ENCODE assay signal across 8 mouse cellular contexts in the genomic region with DNA sequence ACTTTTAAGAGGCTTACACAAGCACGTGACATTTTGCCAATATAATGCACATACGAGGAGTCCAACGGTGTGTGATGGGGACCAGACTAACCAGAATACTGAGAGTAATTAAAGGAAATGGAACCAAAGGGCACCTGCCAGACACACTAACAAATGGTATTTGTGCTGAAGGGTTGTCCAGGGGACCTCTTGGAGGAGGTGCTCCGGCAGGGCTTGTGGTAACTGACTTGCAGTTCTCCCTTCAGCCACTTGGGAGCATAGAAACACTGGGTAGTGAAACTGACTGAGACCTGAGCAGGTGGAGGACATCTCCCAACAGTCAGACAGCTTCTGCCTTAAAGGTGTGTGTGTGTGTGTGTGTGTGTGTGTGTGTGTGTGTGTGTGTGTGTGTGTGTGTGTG.
A peak's percentile ranks its signal among the peaks of the same experiment; 100 is the strongest.
DNase-seq lines count a peak whose midpoint lies in the region; ATAC-seq and TF ChIP-seq lines count a peak whose summit lies in the region.

No protein-coding gene starts in this region.

- H3K36me3 ChIP-seq in heart, embryonic 10.5 days = no peaks in the 10 kb centered on the region
- no peaks in the 10 kb centered on the region for H3K36me3 ChIP-seq in intestine, postnatal 0 days (ENCODE audit: control insufficient read depth, insufficient read depth)
- no peaks in the 10 kb centered on the region for H3K36me3 ChIP-seq in midbrain, embryonic 13.5 days

- H3K9me3 ChIP-seq in heart, embryonic 10.5 days = no peaks in the 10 kb centered on the region
- no peaks in the 10 kb centered on the region for H3K9me3 ChIP-seq in intestine, postnatal 0 days (ENCODE audit: control insufficient read depth)
- no peaks in the 10 kb centered on the region for H3K9me3 ChIP-seq in midbrain, embryonic 13.5 days

- no peak overlapping the region for H3K4me3 ChIP-seq in heart, embryonic 10.5 days
- no peak overlapping the region for H3K4me3 ChIP-seq in intestine, postnatal 0 days (ENCODE audit: low read depth, low read length)
- no peak overlapping the region for H3K4me3 ChIP-seq in midbrain, embryonic 13.5 days (replicated peaks)

- peaks cover 13% of the 10 kb centered on the region for H3K4me1 ChIP-seq in heart, embryonic 10.5 days
- no peaks in the 10 kb centered on the region for H3K4me1 ChIP-seq in intestine, postnatal 0 days (replicated peaks; ENCODE audit: control insufficient read depth, insufficient read depth, low read length)
- H3K4me1 ChIP-seq in midbrain, embryonic 13.5 days (replicated peaks) = peaks cover 33% of the 10 kb centered on the region

- no peaks in the 10 kb centered on the region for H3K27me3 ChIP-seq in heart, embryonic 10.5 days (ENCODE audit: insufficient read depth, poor library complexity, severe bottlenecking)
- no peaks in the 10 kb centered on the region for H3K27me3 ChIP-seq in intestine, postnatal 0 days (replicated peaks; ENCODE audit: control insufficient read depth, insufficient read depth, low read length)
- H3K27me3 ChIP-seq in midbrain, embryonic 13.5 days = no peaks in the 10 kb centered on the region

- DNase-seq in heart, adult 11 months = peak; percentile 97
- no peak for DNase-seq in heart, embryonic 10.5 days (ENCODE audit: low spot score)
- peak; percentile 19 for DNase-seq in gonadal fat pad, adult 2 months (ENCODE audit: low read depth)
- DNase-seq in left cerebral cortex, postnatal 36 days (ENCODE audit: low spot score in 2 of 2) = peak; percentile 46 to 52
- DNase-seq in spleen, postnatal 14 days (ENCODE audit: low spot score in 2 of 2) = peak; percentile 19 to 57

- no peak overlapping the region for H3K9ac ChIP-seq in intestine, postnatal 0 days (ENCODE audit: low read depth, low read length)
- H3K9ac ChIP-seq in midbrain, embryonic 13.5 days (replicated peaks) = no peak overlapping the region

- H3K4me2 ChIP-seq in intestine, postnatal 0 days (replicated peaks; ENCODE audit: low read depth) = no peak overlapping the region
- H3K4me2 ChIP-seq in midbrain, embryonic 13.5 days (replicated peaks) = peak overlapping the region; percentile 19; the same call in 1 of the 2 replicates

- no peak overlapping the region for H3K27ac ChIP-seq in heart, embryonic 10.5 days
- no peak overlapping the region for H3K27ac ChIP-seq in intestine, postnatal 0 days (ENCODE audit: low read depth, low read length)
- H3K27ac ChIP-seq in midbrain, embryonic 13.5 days = 0 out of 2 replicates have a peak overlapping the region, but pooled peaks have one; percentile 11

- 25% methylated on average over 4 of the region's 4 CpGs for WGBS in heart, embryonic 10.5 days
- 13% methylated on average over 4 of the region's 4 CpGs for WGBS in intestine, postnatal 0 days
- WGBS in midbrain, embryonic 13.5 days = 19% methylated on average over 4 of the region's 4 CpGs

- peak; percentile 96 for ATAC-seq in common myeloid progenitor, adult 5-6 weeks (replicated peaks; ENCODE audit: low read depth, poor library complexity, severe bottlenecking)
- peak; percentile 77 for ATAC-seq in intestine, postnatal 0 days
- ATAC-seq in midbrain, embryonic 13.5 days = peak; percentile 66

- intact Hi-C loops in left cerebral cortex, postnatal 36 days (cut with DNase I) = loop anchor here (10.0 kb wide), 2 partner anchors 46 to 104 kb away; no protein-coding TSS in a partner anchor

- TF ChIP-seq CTCF in intestine, postnatal 0 days (IDR thresholded peaks at IDR 0.05; ENCODE audit: low read depth) = peak; percentile 83
